Mouse (Mus musculus) liver, adult 2 months (tissue): Measurements from ENCODE around the gene Micu1. TPM values are rescaled to one million over a fixed set of nuclear protein-coding genes. Genes with fewer than 3 reads are reported as not detected.

Source experiments
- DNase-seq: peaks from one replicate; pipeline ENCODE4 v3.0.0-alpha.2; 2011; ENCODE audit warnings: low read depth, low spot score; ENCODE audit errors: extremely low read depth
- H3K27ac ChIP-seq: fragments of 200-500 bp; replicated peaks from 2 replicates; pipeline ENCODE4 v1.5.1; 2012; ENCODE audit warnings: low read depth, mild to moderate bottlenecking, control low read depth, inconsistent platforms, low read length; ENCODE audit not compliant: insufficient read depth
- H3K27me3 ChIP-seq: fragments of 200-500 bp; 2 replicates; pipeline ENCODE4 v1.6.1; 2012; ENCODE audit warnings: mild to moderate bottlenecking, moderate library complexity, low read length, inconsistent platforms; ENCODE audit not compliant: control insufficient read depth, insufficient read depth
- H3K36me3 ChIP-seq: fragments of 200-500 bp; 2 replicates; pipeline ENCODE4 v1.6.1; 2012; ENCODE audit warnings: low read length, inconsistent platforms; ENCODE audit not compliant: control insufficient read depth, insufficient read depth
- H3K4me1 ChIP-seq: fragments of 200-500 bp; 2 replicates; pipeline ENCODE4 v1.6.1; 2011; ENCODE audit warnings: low read length; ENCODE audit not compliant: control insufficient read depth, insufficient read depth
- H3K4me3 ChIP-seq: fragments of 200-500 bp; 2 replicates; pipeline ENCODE4 v1.5.1; 2011; ENCODE audit warnings: low read depth, mild to moderate bottlenecking, control low read depth, low read length, moderate library complexity; ENCODE audit not compliant: insufficient read depth
- H3K79me2 ChIP-seq: fragments of 200-500 bp; 2 replicates; pipeline ENCODE4 v1.6.1; 2012; ENCODE audit warnings: inconsistent platforms, mild to moderate bottlenecking, low read length, moderate library complexity; ENCODE audit not compliant: control insufficient read depth, insufficient read depth
- H3K9ac ChIP-seq: fragments of 200-500 bp; 2 replicates; pipeline ENCODE4 v1.6.1; 2012; ENCODE audit warnings: low read depth, mild to moderate bottlenecking, control low read depth, inconsistent platforms, low read length
- CTCF ChIP-seq: fragments of 200-500 bp; IDR thresholded peaks from 2 replicates; pipeline ENCODE4 v1.5.1; 2011; ENCODE audit warnings: low read depth, low read length, control low read depth
- POLR2A ChIP-seq: fragments of 200-500 bp; IDR thresholded peaks from 2 replicates; pipeline ENCODE4 v1.6.1; 2011; ENCODE audit warnings: low read length, control low read depth; ENCODE audit not compliant: insufficient read depth; ENCODE audit errors: extremely low read depth
- WGBS: fragments of 180-500 bp; shearing (Covaris S2); methylation state at CpG from one replicate; pipeline ENCODE4 v1.1.7; 2018; 5-methylcytosine and 5-hydroxymethylcytosine counted together
- polyA plus RNA-seq: library from polyadenylated mRNA; depleted of rRNA; stranded (reverse); fragments of >200 nt; gene quantifications from 2 replicates; pipeline ENCODE4 v1.2.3, GENCODE M21; 2012
- total RNA-seq: library from RNA; depleted of rRNA; stranded (reverse); fragments of >200 nt; gene quantifications from 2 replicates; pipeline ENCODE4 v1.2.3, GENCODE M21; 2014

Micu1 gene
- total and polyA plus RNA-seq, 2 experiments: 24.1 to 24.4 TPM

- Histone ChIP-seq H3K4me3 (no peak overlapping the region), H3K79me2 (no peaks in the 10 kb centered on the region; the same call in 1 of the 2 replicates), H3K27me3 (no peaks in the 10 kb centered on the region), H3K27ac (no peak overlapping the region), H3K9ac (no peak overlapping the region), H3K36me3 (peaks cover 6% of the 10 kb centered on the region; the same call in 1 of the 2 replicates), H3K4me1 (no peaks in the 10 kb centered on the region)
- 97% methylated on average over 12 of the region's 12 CpGs for WGBS
- no peak for TF ChIP-seq CTCF
- TF ChIP-seq POLR2A: no peak
- no peak for DNase-seq
These were observed 41.1 kb downstream of the Micu1 start for GRCm38 (mm10) chr10:59743397-59743796.

- no peak for DNase-seq
- 93% methylated on average over 5 of the region's 5 CpGs for WGBS
- TF ChIP-seq CTCF (no peak), POLR2A (no peak)
- no peaks in the 10 kb centered on the region; the same call in 1 of the 2 replicates for H3K79me2 ChIP-seq
- H3K9ac ChIP-seq: no peak overlapping the region
- H3K4me1 ChIP-seq: no peaks in the 10 kb centered on the region
- peaks cover 6% of the 10 kb centered on the region; the same call in 1 of the 2 replicates for H3K36me3 ChIP-seq
- H3K27me3 ChIP-seq: no peaks in the 10 kb centered on the region
- H3K4me3 ChIP-seq: no peak overlapping the region
- no peak overlapping the region for H3K27ac ChIP-seq
These were observed 41.7 kb downstream of the Micu1 start for GRCm38 (mm10) chr10:59743969-59744368.

GRCm38 (mm10) chr10:59747334-59747733, 45.1 kb downstream of the Micu1 start:
- Histone ChIP-seq H3K4me1 (no peaks in the 10 kb centered on the region), H3K36me3 (peaks cover 4% of the 10 kb centered on the region), H3K4me3 (no peak overlapping the region), H3K9ac (no peak overlapping the region), H3K27ac (no peak overlapping the region), H3K27me3 (no peaks in the 10 kb centered on the region), H3K79me2 (no peaks in the 10 kb centered on the region)
- WGBS: 72% methylated on average over 7 of the region's 7 CpGs
- DNase-seq: peak; percentile 26
- no peak for TF ChIP-seq CTCF
- TF ChIP-seq POLR2A: no peak

GRCm38 (mm10) chr10:59748699-59749200, 46.5 kb downstream of the Micu1 start:
- H3K79me2 ChIP-seq: no peaks in the 10 kb centered on the region
- DNase-seq: no peak
- H3K27ac ChIP-seq: no peak overlapping the region
- H3K9ac ChIP-seq: no peak overlapping the region
- H3K27me3 ChIP-seq: no peaks in the 10 kb centered on the region
- no peak overlapping the region for H3K4me3 ChIP-seq
- TF ChIP-seq POLR2A (no peak), CTCF (no peak)
- peaks cover 4% of the 10 kb centered on the region for H3K36me3 ChIP-seq
- no peaks in the 10 kb centered on the region for H3K4me1 ChIP-seq
- WGBS: 77% methylated on average over 2 of the region's 2 CpGs

GRCm38 (mm10) chr10:59753538-59754069, 51.3 kb downstream of the Micu1 start:
- no peak for DNase-seq
- no peaks in the 10 kb centered on the region; the same call in 1 of the 2 replicates for H3K36me3 ChIP-seq
- no peaks in the 10 kb centered on the region for H3K27me3 ChIP-seq
- H3K4me3 ChIP-seq: no peak overlapping the region
- 82% methylated on average over 9 of the region's 9 CpGs for WGBS
- no peaks in the 10 kb centered on the region for H3K79me2 ChIP-seq
- H3K27ac ChIP-seq: no peak overlapping the region
- no peaks in the 10 kb centered on the region for H3K4me1 ChIP-seq
- no peak for TF ChIP-seq CTCF
- no peak for TF ChIP-seq POLR2A
- H3K9ac ChIP-seq: no peak overlapping the region

- Histone ChIP-seq H3K4me1 (no peaks in the 10 kb centered on the region), H3K9ac (no peak overlapping the region), H3K36me3 (no peaks in the 10 kb centered on the region; the same call in 1 of the 2 replicates), H3K79me2 (no peaks in the 10 kb centered on the region), H3K27ac (no peak overlapping the region), H3K27me3 (no peaks in the 10 kb centered on the region), H3K4me3 (no peak overlapping the region)
- no peak for DNase-seq
- TF ChIP-seq POLR2A (no peak), CTCF (no peak)
- 100% methylated on average over 1 of the region's 1 CpGs for WGBS
These were observed 51.8 kb downstream of the Micu1 start for GRCm38 (mm10) chr10:59754104-59754503.
